Mouse (Mus musculus): ENCODE measurements around the gene Gucd1. TPM values are rescaled to one million over a fixed set of nuclear protein-coding genes. Genes with fewer than 3 reads are reported as not detected.
A peak's percentile ranks its signal among the peaks of the same experiment; 100 is the strongest.
"Not testable (repeated sequence)": the region's sequence is repeated elsewhere in the genome, so short reads cannot be mapped to it uniquely, and the experiment has no call there.

The Gucd1 gene
- polyA plus RNA-seq, 1 experiment from 2014 or later = 22.4 TPM

DNA sequence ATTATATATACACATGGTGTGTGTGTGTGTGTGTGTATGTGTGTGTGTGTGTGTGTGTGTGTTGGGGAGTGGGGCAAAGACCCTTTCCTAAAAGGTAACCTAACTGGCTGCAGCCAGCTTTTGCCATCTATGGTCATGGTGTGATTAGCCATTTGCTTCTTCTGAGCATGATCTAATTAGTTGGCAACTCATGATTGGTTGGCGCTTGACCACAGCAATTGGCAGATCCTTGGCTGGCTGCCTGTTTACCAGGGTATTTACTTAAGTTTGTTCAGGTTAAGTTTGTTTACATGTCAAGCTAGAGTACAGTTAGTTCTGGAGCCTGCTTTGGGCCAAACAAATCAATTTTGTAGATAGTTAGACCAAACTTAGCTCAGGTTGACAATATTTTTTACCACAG is 16.1 kb downstream of the Gucd1 start:
- H3K9me3 ChIP-seq = peaks cover 2% of the 10 kb centered on the region; the same call in 1 of the 2 replicates
- WGBS = 92% methylated on average over 1 of the region's 1 CpGs
- H3K4me2 ChIP-seq = no peak overlapping the region
- no peak for ATAC-seq (ENCODE audit: extremely low read depth, insufficient number of reproducible peaks, low FRiP score, low TSS enrichment)
- H3K27ac ChIP-seq (replicated peaks) = no peak overlapping the region
- peaks cover 10% of the 10 kb centered on the region for H3K4me1 ChIP-seq
- H3K9ac ChIP-seq = no peak overlapping the region
- H3K27me3 ChIP-seq (replicated peaks) = no peaks in the 10 kb centered on the region
- no peak overlapping the region for H3K4me3 ChIP-seq
- peaks cover 23% of the 10 kb centered on the region for H3K36me3 ChIP-seq

DNA sequence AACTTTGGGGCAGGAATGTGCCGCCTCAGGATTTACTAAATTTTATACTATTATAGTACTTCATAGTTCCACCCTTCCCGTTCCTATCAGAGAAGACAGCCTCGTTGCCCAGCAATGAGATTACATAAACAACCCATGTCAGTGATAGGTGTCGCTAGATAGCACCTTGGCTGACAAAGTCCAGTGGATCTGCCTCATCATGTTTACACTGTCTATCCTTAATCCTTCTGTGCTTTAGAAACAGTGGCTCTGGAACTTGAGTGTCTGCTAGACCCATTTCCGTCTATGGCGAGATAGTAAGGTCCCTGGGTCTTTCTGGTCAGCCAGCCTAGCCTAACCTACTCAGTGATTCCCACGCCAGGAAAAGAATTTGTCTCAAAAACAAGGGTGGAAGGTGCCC is 17.4 kb downstream of the Gucd1 start:
- peak overlapping the region; percentile 41 for H3K4me2 ChIP-seq
- H3K4me3 ChIP-seq = no peak overlapping the region
- ATAC-seq (ENCODE audit: extremely low read depth, insufficient number of reproducible peaks, low FRiP score, low TSS enrichment) = no peak
- WGBS = 31% methylated on average over 7 of the region's 7 CpGs
- no peak overlapping the region for H3K27ac ChIP-seq (replicated peaks)
- H3K36me3 ChIP-seq = peaks cover 16% of the 10 kb centered on the region
- peaks cover 15% of the 10 kb centered on the region for H3K4me1 ChIP-seq
- no peaks in the 10 kb centered on the region for H3K27me3 ChIP-seq (replicated peaks)
- peak overlapping the region; percentile 10; the same call in 1 of the 2 replicates for H3K9ac ChIP-seq
- peaks cover 2% of the 10 kb centered on the region; the same call in 1 of the 2 replicates for H3K9me3 ChIP-seq

GRCm38 (mm10) chr10:75499791-75500190 is 18.0 kb downstream of the Gucd1 start:
- H3K27ac ChIP-seq (replicated peaks) = no peak overlapping the region
- 49% methylated on average over 3 of the region's 3 CpGs for WGBS
- H3K9ac ChIP-seq = 0 out of 2 replicates have a peak overlapping the region, but pooled peaks have one; percentile 16
- peak overlapping the region; percentile 41 for H3K4me2 ChIP-seq
- no peaks in the 10 kb centered on the region for H3K27me3 ChIP-seq (replicated peaks)
- H3K4me1 ChIP-seq = peaks cover 20% of the 10 kb centered on the region
- peaks cover 16% of the 10 kb centered on the region for H3K36me3 ChIP-seq
- peaks cover 2% of the 10 kb centered on the region; the same call in 1 of the 2 replicates for H3K9me3 ChIP-seq
- H3K4me3 ChIP-seq = no peak overlapping the region
- ATAC-seq (ENCODE audit: extremely low read depth, insufficient number of reproducible peaks, low FRiP score, low TSS enrichment) = no peak

- H3K36me3 ChIP-seq = peaks cover 13% of the 10 kb centered on the region
- H3K4me3 ChIP-seq; H3K9ac ChIP-seq; H3K9me3 ChIP-seq; H3K27me3 ChIP-seq (replicated peaks); H3K4me2 ChIP-seq; ATAC-seq (ENCODE audit: extremely low read depth, insufficient number of reproducible peaks, low FRiP score, low TSS enrichment); H3K27ac ChIP-seq (replicated peaks): not testable (repeated sequence)
- peaks cover 20% of the 10 kb centered on the region for H3K4me1 ChIP-seq
- WGBS = 82% methylated on average over 7 of the region's 7 CpGs
Measured at GRCm38 (mm10) chr10:75499214-75499613, 18.6 kb downstream of the Gucd1 start.

DNA sequence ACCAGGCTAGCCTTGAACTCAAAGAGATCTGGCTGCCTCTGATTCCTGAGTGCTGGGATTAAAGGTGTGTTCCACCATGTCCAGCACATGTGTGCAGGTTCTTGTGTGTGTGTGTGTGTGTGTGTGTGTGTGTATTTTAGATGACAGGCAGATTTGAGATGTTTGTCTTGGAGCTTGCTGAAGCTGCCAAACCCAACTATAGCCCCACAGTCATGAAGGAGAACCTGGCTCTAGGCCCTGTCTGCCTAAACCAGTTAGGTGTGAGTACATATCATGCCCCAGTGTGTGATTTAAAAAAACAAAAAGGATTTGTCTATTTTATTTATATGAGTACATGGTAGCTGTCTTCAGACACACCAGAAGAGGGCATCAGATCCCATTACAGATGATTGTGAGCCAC is 21.9 kb downstream of the Gucd1 start:
- H3K9me3 ChIP-seq = no peaks in the 10 kb centered on the region
- H3K36me3 ChIP-seq = no peaks in the 10 kb centered on the region
- H3K27me3 ChIP-seq (replicated peaks) = no peaks in the 10 kb centered on the region
- H3K27ac ChIP-seq (replicated peaks) = no peak overlapping the region
- no peak for ATAC-seq (ENCODE audit: extremely low read depth, insufficient number of reproducible peaks, low FRiP score, low TSS enrichment)
- no peak overlapping the region for H3K4me3 ChIP-seq
- peaks cover 20% of the 10 kb centered on the region for H3K4me1 ChIP-seq
- H3K9ac ChIP-seq = no peak overlapping the region
- H3K4me2 ChIP-seq = no peak overlapping the region

DNA sequence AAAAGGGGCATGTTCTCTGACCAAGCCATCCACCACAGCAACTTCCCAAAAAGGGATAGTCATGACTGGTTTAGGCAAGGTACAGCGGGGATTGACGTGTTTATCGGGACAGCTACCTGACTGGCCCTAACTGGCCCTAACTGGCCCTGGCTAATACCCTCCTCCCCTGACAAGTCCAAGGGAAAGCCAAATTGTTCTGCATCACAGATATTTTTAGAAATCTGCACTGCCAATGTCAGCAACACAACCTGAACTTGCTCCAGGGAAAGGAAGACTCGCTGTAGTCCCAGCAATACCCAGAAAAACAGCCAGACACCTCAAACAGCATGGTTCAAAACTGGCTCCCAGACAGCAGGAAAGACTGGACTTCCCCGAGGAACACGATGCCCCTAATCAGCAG is 22.5 kb downstream of the Gucd1 start:
- H3K9me3 ChIP-seq = no peaks in the 10 kb centered on the region
- H3K27me3 ChIP-seq (replicated peaks) = no peaks in the 10 kb centered on the region
- peaks cover 16% of the 10 kb centered on the region for H3K4me1 ChIP-seq
- H3K4me2 ChIP-seq = no peak overlapping the region
- 42% methylated on average over 6 of the region's 6 CpGs for WGBS
- ATAC-seq (ENCODE audit: extremely low read depth, insufficient number of reproducible peaks, low FRiP score, low TSS enrichment) = 0 out of 2 replicates have a peak, but pooled peaks have one; percentile 31
- peak overlapping the region; percentile 50 for H3K9ac ChIP-seq
- H3K4me3 ChIP-seq = no peak overlapping the region
- H3K27ac ChIP-seq (replicated peaks) = no peak overlapping the region
- no peaks in the 10 kb centered on the region for H3K36me3 ChIP-seq

- H3K9ac ChIP-seq = no peak overlapping the region
- no peak for ATAC-seq (ENCODE audit: extremely low read depth, insufficient number of reproducible peaks, low FRiP score, low TSS enrichment)
- H3K4me2 ChIP-seq = no peak overlapping the region
- H3K36me3 ChIP-seq = no peaks in the 10 kb centered on the region
- H3K4me1 ChIP-seq = peaks cover 18% of the 10 kb centered on the region
- H3K27me3 ChIP-seq (replicated peaks) = no peaks in the 10 kb centered on the region
- no peak overlapping the region for H3K27ac ChIP-seq (replicated peaks)
- no peak overlapping the region for H3K4me3 ChIP-seq
- H3K9me3 ChIP-seq = no peaks in the 10 kb centered on the region
- WGBS = 71% methylated on average over 2 of the region's 2 CpGs
Measured at GRCm38 (mm10) chr10:75491936-75492262, 25.9 kb downstream of the Gucd1 start.

DNA sequence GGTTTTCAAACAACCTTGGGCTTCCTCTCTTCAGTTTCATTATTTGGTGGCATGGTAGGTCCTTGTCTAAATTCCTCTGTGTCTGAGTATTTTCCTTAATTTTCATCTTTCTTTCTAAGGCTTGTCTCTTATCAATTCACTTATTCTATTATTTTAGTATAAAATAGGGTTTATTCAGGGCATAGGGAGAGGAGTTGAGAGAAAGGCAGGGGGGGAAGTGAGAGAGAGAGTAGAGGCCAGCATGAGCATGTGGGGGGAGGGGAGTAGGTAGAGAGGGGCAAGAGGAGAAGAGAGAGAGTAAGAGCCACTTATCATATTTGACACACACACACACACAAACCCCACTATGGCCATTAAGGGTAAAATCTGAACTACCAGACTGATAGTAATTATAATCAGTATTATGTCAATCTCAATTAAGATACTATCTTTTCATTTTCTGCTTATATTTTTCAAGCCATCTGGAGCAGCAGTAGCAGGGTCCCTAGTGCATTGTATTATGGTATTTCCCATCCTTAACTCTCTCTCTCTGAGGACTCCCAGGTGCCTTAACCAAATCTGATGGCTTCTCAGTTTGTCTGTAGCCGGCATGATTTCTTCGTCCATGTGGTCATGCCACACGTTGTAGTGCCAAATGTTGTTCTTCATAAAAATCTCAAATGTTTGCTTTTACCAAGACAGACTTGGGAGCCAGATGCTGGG is 26.4 kb downstream of the Gucd1 start:
- Histone ChIP-seq H3K9ac (no peak overlapping the region), H3K9me3 (no peaks in the 10 kb centered on the region), H3K27ac (replicated peaks) (no peak overlapping the region), H3K4me3 (no peak overlapping the region), H3K4me2 (no peak overlapping the region), H3K27me3 (replicated peaks) (no peaks in the 10 kb centered on the region), H3K36me3 (no peaks in the 10 kb centered on the region), H3K4me1 (peaks cover 18% of the 10 kb centered on the region)
- no peak for ATAC-seq (ENCODE audit: extremely low read depth, insufficient number of reproducible peaks, low FRiP score, low TSS enrichment)
- 83% methylated on average over 3 of the region's 3 CpGs for WGBS

GRCm38 (mm10) chr10:75490731-75491130 is 27.0 kb downstream of the Gucd1 start:
- Histone ChIP-seq H3K27me3 (replicated peaks) (no peaks in the 10 kb centered on the region), H3K4me2 (no peak overlapping the region), H3K36me3 (no peaks in the 10 kb centered on the region), H3K4me1 (peaks cover 17% of the 10 kb centered on the region), H3K4me3 (no peak overlapping the region), H3K9me3 (no peaks in the 10 kb centered on the region), H3K27ac (replicated peaks) (no peak overlapping the region), H3K9ac (no peak overlapping the region)
- 77% methylated on average over 2 of the region's 2 CpGs for WGBS
- no peak for ATAC-seq (ENCODE audit: extremely low read depth, insufficient number of reproducible peaks, low FRiP score, low TSS enrichment)

DNA sequence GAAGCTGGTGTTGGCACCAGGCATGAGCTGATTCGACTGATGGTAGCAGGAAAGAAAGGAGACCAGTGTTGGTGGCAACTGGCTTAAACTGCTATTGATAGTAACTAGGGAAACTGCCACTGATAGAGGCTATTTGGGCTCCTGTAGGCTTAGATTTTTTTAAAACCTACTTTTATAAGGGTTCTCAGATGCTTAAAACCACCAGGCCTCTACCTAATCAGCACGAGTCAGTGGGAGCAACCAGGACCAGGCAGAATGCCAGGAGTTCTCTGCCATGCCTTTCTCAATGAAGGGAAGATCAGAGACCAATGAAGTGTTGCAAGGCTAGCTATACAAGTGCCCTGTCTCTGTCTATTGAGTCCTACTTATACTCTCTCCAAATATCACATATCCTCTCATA is 28.2 kb downstream of the Gucd1 start:
- no peaks in the 10 kb centered on the region for H3K27me3 ChIP-seq (replicated peaks)
- no peak overlapping the region for H3K4me2 ChIP-seq
- H3K9me3 ChIP-seq = no peaks in the 10 kb centered on the region
- H3K27ac ChIP-seq (replicated peaks) = 0 out of 2 replicates have a peak overlapping the region, but pooled peaks have one; percentile 24
- H3K4me3 ChIP-seq = no peak overlapping the region
- WGBS = 33% methylated on average over 2 of the region's 2 CpGs
- peaks cover 12% of the 10 kb centered on the region for H3K4me1 ChIP-seq
- H3K36me3 ChIP-seq = no peaks in the 10 kb centered on the region
- no peak for ATAC-seq (ENCODE audit: extremely low read depth, insufficient number of reproducible peaks, low FRiP score, low TSS enrichment)
- H3K9ac ChIP-seq = no peak overlapping the region

DNA sequence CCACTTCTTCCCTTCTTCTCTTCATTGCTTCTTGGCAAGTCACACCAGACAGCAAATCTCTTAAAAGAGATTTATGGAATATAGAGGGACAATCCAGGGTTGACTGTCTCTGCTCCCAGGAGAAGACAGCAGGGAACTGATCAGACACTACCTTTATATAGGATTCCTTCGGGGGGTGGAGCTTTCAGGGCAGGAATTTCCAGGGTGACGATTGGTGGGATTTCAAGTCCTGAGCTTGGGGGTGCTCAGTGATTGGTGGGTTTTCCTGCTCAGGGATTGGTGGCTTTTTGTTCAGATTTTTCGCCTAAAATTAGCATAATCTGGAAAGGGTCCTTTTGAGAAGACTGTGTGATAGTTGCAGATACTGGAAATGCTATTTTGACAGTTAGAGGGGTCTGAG is 30.6 kb downstream of the Gucd1 start:
- Histone ChIP-seq H3K9ac (no peak overlapping the region), H3K4me3 (no peak overlapping the region), H3K27me3 (replicated peaks) (no peaks in the 10 kb centered on the region), H3K4me2 (no peak overlapping the region), H3K9me3 (no peaks in the 10 kb centered on the region), H3K27ac (replicated peaks) (no peak overlapping the region), H3K36me3 (no peaks in the 10 kb centered on the region), H3K4me1 (peaks cover 12% of the 10 kb centered on the region)
- no peak for ATAC-seq (ENCODE audit: extremely low read depth, insufficient number of reproducible peaks, low FRiP score, low TSS enrichment)
- 60% methylated on average over 3 of the region's 3 CpGs for WGBS

All from heart, embryonic 13.5 days (tissue).